Mouse (Mus musculus): ENCODE results near the gene Zfp362. TPM values are rescaled to one million over a fixed set of nuclear protein-coding genes. Genes with fewer than 3 reads are reported as not detected.

The Zfp362 gene
- polyA plus RNA-seq, 1 experiment from 2014 or later = 20.3 TPM

- H3K27me3 ChIP-seq (replicated peaks; ENCODE audit: control insufficient read depth, insufficient read depth, low read length) = no peaks in the 10 kb centered on the region
- no peaks in the 10 kb centered on the region for H3K9me3 ChIP-seq (ENCODE audit: control insufficient read depth, low read length)
- no peak for ATAC-seq
- 12% methylated on average over 15 of the region's 15 CpGs for WGBS
- H3K27ac ChIP-seq (ENCODE audit: low read length) = peak overlapping the region; percentile 93; the same call in 1 of the 2 replicates
- H3K9ac ChIP-seq (ENCODE audit: low read depth, low read length) = peak overlapping the region; percentile 95
- peak overlapping the region; percentile 79 for H3K4me2 ChIP-seq (ENCODE audit: low read depth, low read length)
- no peaks in the 10 kb centered on the region for H3K36me3 ChIP-seq (ENCODE audit: control insufficient read depth, insufficient read depth, low read length)
- peak overlapping the region; percentile 94 for H3K4me3 ChIP-seq (ENCODE audit: low read length)
- peaks cover 46% of the 10 kb centered on the region for H3K4me1 ChIP-seq (ENCODE audit: control insufficient read depth, insufficient read depth, low read length)
These were observed 76.7 kb downstream of the Zfp362 start for GRCm38 (mm10) chr4:128729033-128729708.

DNA sequence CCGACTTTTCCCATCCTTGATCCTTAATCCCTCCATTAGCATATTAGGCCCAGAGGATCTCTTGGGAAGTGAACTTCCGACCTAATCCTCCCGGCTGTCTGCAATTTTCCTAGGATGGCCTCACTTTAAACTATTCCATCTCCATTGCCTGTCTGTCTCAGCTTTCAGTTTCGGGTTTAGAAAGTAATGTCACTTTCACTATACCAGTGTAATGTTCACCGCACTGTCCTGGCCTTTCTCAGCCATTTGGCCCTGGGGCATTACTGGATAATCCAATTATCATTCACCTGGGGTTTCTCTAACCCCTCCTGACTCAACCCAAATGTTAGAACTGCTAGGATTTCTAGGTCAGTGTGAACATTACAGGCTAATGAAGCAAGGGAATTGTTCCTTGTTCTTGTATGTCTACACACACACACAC lies 77.4 kb downstream of the Zfp362 start:
- WGBS = under 1% methylated on average over 5 of the region's 5 CpGs
- Histone ChIP-seq H3K4me1 (ENCODE audit: control insufficient read depth, insufficient read depth, low read length) (peaks cover 39% of the 10 kb centered on the region), H3K27me3 (replicated peaks; ENCODE audit: control insufficient read depth, insufficient read depth, low read length) (no peaks in the 10 kb centered on the region), H3K9ac (ENCODE audit: low read depth, low read length) (peak overlapping the region; percentile 95), H3K4me2 (ENCODE audit: low read depth, low read length) (peak overlapping the region; percentile 79), H3K36me3 (ENCODE audit: control insufficient read depth, insufficient read depth, low read length) (no peaks in the 10 kb centered on the region), H3K4me3 (ENCODE audit: low read length) (peak overlapping the region; percentile 94), H3K9me3 (ENCODE audit: control insufficient read depth, low read length) (no peaks in the 10 kb centered on the region), H3K27ac (ENCODE audit: low read length) (peak overlapping the region; percentile 93)
- no peak for ATAC-seq

- H3K4me3 ChIP-seq (ENCODE audit: low read length) = peak overlapping the region; percentile 94
- H3K9me3 ChIP-seq (ENCODE audit: control insufficient read depth, low read length) = no peaks in the 10 kb centered on the region
- peak; percentile 94 for ATAC-seq
- H3K27me3 ChIP-seq (replicated peaks; ENCODE audit: control insufficient read depth, insufficient read depth, low read length) = no peaks in the 10 kb centered on the region
- H3K4me1 ChIP-seq (ENCODE audit: control insufficient read depth, insufficient read depth, low read length) = peaks cover 34% of the 10 kb centered on the region
- WGBS = under 1% methylated on average over 65 of the region's 65 CpGs
- H3K27ac ChIP-seq (ENCODE audit: low read length) = peak overlapping the region; percentile 93
- H3K4me2 ChIP-seq (ENCODE audit: low read depth, low read length) = peak overlapping the region; percentile 79
- H3K9ac ChIP-seq (ENCODE audit: low read depth, low read length) = peak overlapping the region; percentile 95
- H3K36me3 ChIP-seq (ENCODE audit: control insufficient read depth, insufficient read depth, low read length) = no peaks in the 10 kb centered on the region
These were observed 78.0 kb downstream of the Zfp362 start for GRCm38 (mm10) chr4:128727721-128728430.

DNA sequence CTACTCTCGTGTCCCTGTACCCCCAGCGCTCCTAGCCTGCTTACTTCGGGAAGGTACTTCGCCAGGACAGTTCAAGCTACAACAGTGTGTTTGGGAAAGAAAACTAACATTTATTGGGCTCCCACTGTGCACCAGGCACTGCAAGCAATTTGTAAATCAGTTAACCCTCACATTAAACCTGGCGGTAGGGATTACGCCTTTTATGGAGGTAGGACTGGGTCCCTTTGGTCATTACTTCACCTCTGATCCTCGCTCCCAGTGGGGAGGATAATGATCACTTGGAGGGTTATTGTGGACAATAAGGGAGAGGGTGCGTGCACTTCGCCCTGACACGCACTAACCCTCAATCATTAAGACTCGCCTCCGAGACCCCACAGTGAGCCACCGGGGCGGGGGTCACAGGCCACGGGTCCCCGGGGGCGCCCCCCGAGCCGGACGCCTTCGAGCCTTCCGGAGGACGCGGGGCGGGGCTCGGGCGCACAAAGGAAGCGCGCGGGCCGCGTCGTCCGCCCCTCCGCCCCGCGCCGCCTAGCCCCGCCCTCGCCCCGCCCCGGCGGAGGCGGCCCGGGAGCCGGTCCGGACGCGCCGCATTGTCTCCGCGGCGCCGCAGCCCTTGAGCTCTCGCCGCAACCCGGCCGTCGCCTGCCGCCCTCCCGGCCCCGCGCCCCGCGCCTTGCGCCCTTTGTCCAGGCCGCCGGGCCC lies 78.7 kb downstream of the Zfp362 start:
- Histone ChIP-seq H3K9ac (ENCODE audit: low read depth, low read length) (peak overlapping the region; percentile 95), H3K4me2 (ENCODE audit: low read depth, low read length) (peak overlapping the region; percentile 79), H3K27me3 (replicated peaks; ENCODE audit: control insufficient read depth, insufficient read depth, low read length) (no peaks in the 10 kb centered on the region), H3K9me3 (ENCODE audit: control insufficient read depth, low read length) (no peaks in the 10 kb centered on the region), H3K27ac (ENCODE audit: low read length) (peak overlapping the region; percentile 93), H3K4me3 (ENCODE audit: low read length) (peak overlapping the region; percentile 94), H3K4me1 (ENCODE audit: control insufficient read depth, insufficient read depth, low read length) (peaks cover 30% of the 10 kb centered on the region), H3K36me3 (ENCODE audit: control insufficient read depth, insufficient read depth, low read length) (no peaks in the 10 kb centered on the region)
- WGBS = 5% methylated on average over 31 of the region's 68 CpGs
- peak; percentile 96 for ATAC-seq

- ATAC-seq = no peak
- Histone ChIP-seq H3K4me1 (ENCODE audit: control insufficient read depth, insufficient read depth, low read length) (peaks cover 32% of the 10 kb centered on the region), H3K4me2 (ENCODE audit: low read depth, low read length) (no peak overlapping the region), H3K9ac (ENCODE audit: low read depth, low read length) (no peak overlapping the region), H3K4me3 (ENCODE audit: low read length) (no peak overlapping the region), H3K36me3 (ENCODE audit: control insufficient read depth, insufficient read depth, low read length) (no peaks in the 10 kb centered on the region), H3K27ac (ENCODE audit: low read length) (no peak overlapping the region), H3K27me3 (replicated peaks; ENCODE audit: control insufficient read depth, insufficient read depth, low read length) (no peaks in the 10 kb centered on the region), H3K9me3 (ENCODE audit: control insufficient read depth, low read length) (no peaks in the 10 kb centered on the region)
- WGBS = 76% methylated on average over 7 of the region's 7 CpGs
These were observed 81.8 kb downstream of the Zfp362 start for GRCm38 (mm10) chr4:128724059-128724458.

DNA sequence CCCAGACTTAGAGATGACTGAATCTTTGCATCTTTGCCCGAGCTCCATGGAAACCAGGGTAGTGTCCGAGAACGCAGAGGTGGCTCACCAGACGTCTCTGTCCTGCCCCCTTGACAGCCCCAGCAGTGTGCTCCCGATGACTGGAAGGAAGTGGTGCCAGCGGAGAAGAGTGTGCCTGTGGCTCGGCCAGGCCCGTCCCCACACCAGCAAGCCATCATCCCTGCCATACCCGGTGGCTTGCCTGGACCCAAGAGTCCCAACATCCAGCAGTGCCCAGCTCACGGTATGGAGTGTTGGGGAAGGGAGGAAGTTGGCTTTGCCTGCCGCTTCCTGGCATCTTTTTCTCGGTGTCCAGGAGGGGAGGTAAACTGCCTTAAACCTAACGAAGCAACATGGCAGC lies 82.4 kb downstream of the Zfp362 start:
- Histone ChIP-seq H3K4me1 (ENCODE audit: control insufficient read depth, insufficient read depth, low read length) (peaks cover 26% of the 10 kb centered on the region), H3K36me3 (ENCODE audit: control insufficient read depth, insufficient read depth, low read length) (no peaks in the 10 kb centered on the region), H3K9me3 (ENCODE audit: control insufficient read depth, low read length) (no peaks in the 10 kb centered on the region), H3K27ac (ENCODE audit: low read length) (no peak overlapping the region), H3K4me2 (ENCODE audit: low read depth, low read length) (no peak overlapping the region), H3K9ac (ENCODE audit: low read depth, low read length) (no peak overlapping the region), H3K27me3 (replicated peaks; ENCODE audit: control insufficient read depth, insufficient read depth, low read length) (no peaks in the 10 kb centered on the region), H3K4me3 (ENCODE audit: low read length) (no peak overlapping the region)
- WGBS = 80% methylated on average over 13 of the region's 13 CpGs
- no peak for ATAC-seq

Other genes with a start within 250 kb of the Zfp362 start
- gene Zscan20, start 195.9 kb downstream of the Zfp362 start, polyA plus RNA-seq (2015; fragmentation: Nextera tagmentation; extraction: Ambion mirVana) = 2.3 and 2.8 TPM in 2 replicates
- gene Tlr12, start 187.4 kb downstream of the Zfp362 start, polyA plus RNA-seq (2015; fragmentation: Nextera tagmentation; extraction: Ambion mirVana) = 2.2 and 2.5 TPM in 2 replicates
- 9.9 and 10.3 TPM in 2 replicates for gene Phc2, start 151.3 kb downstream of the Zfp362 start, polyA plus RNA-seq (2015; fragmentation: Nextera tagmentation; extraction: Ambion mirVana)
- 0.07 and 0.09 TPM in 2 replicates for gene A3galt2, start 50.7 kb downstream of the Zfp362 start, polyA plus RNA-seq (2015; fragmentation: Nextera tagmentation; extraction: Ambion mirVana)
- 2.2 and 2.3 TPM in 2 replicates for gene Trim62, start 77.5 kb upstream of the Zfp362 start, polyA plus RNA-seq (2015; fragmentation: Nextera tagmentation; extraction: Ambion mirVana)
- 11.1 and 12.5 TPM in 2 replicates for gene Azin2, start 156.4 kb upstream of the Zfp362 start, polyA plus RNA-seq (2015; fragmentation: Nextera tagmentation; extraction: Ambion mirVana)
- gene Ak2, start 185.9 kb upstream of the Zfp362 start, polyA plus RNA-seq (2015; fragmentation: Nextera tagmentation; extraction: Ambion mirVana) = 343 and 356 TPM in 2 replicates

Measured in intestine, embryonic 16.5 days (tissue).